Mouse (Mus musculus) MEL (cell line): ENCODE measurements at regions not wholly inside any gene's neighbourhood (a gene's known extent, or its start where the extent isn't known, plus 50 kb on each side); places are given as distances from the start of the nearest gene placed in this dataset.

Experiments
- BHLHE40 ChIP-seq: IDR thresholded peaks from 2 replicates; pipeline ENCODE4 v1.6.1; 2012; ENCODE audit warnings: low read depth, mild to moderate bottlenecking, inconsistent platforms, low read length, improper control_type of control experiment, borderline replicate concordance
- CTCF ChIP-seq, 3 experiments: IDR thresholded peaks in 2 of 3; conservative IDR thresholded peaks in 1 of 3; 2 replicates each; pipeline ENCODE4 v1.5.1; 2011 to 2012; ENCODE audit warnings: low read length in 3 of 3, low read depth in 2 of 3, mild to moderate bottlenecking in 2 of 3, improper control_type of control experiment in 1 of 3, inconsistent platforms in 1 of 3, mixed read lengths in 1 of 3, moderate library complexity in 1 of 3; ENCODE audit not compliant: control insufficient read depth in 1 of 3, insufficient read depth in 1 of 3, poor library complexity in 1 of 3, severe bottlenecking in 1 of 3
- E2F4 ChIP-seq: IDR thresholded peaks from 2 replicates; pipeline ENCODE4 v1.6.1; 2011; ENCODE audit warnings: low read depth, low read length, improper control_type of control experiment, borderline replicate concordance
- EP300 ChIP-seq, 2 experiments: IDR thresholded peaks; 2 replicates each; pipeline ENCODE4 v1.6.1; 2011; ENCODE audit warnings: improper control_type of control experiment in 2 of 2, low read length in 2 of 2, low read depth in 1 of 2, mild to moderate bottlenecking in 1 of 2
- GATA1 ChIP-seq: IDR thresholded peaks from 2 replicates; pipeline ENCODE4 v1.6.1; 2011; ENCODE audit warnings: low read depth, low read length, improper control_type of control experiment
- JUND ChIP-seq: IDR thresholded peaks from 2 replicates; pipeline ENCODE4 v1.6.1; 2011; ENCODE audit warnings: low read depth, mild to moderate bottlenecking, improper control_type of control experiment, low read length
- MAZ ChIP-seq: IDR thresholded peaks from 2 replicates; pipeline ENCODE4 v1.6.1; 2012; ENCODE audit warnings: low read depth, mild to moderate bottlenecking, inconsistent platforms, low read length, improper control_type of control experiment
- RCOR1 ChIP-seq: IDR thresholded peaks from 2 replicates; pipeline ENCODE4 v1.6.1; 2012; ENCODE audit warnings: low read depth, mild to moderate bottlenecking, inconsistent platforms, low read length, improper control_type of control experiment
- USF2 ChIP-seq, 2 experiments: IDR thresholded peaks; 2 replicates each; pipeline ENCODE4 v1.6.1; 2011 to 2012; ENCODE audit warnings: improper control_type of control experiment in 2 of 2, low read length in 2 of 2, borderline replicate concordance in 1 of 2, inconsistent platforms in 1 of 2, low read depth in 1 of 2, mild to moderate bottlenecking in 1 of 2; ENCODE audit not compliant: insufficient read depth in 1 of 2

DNA sequence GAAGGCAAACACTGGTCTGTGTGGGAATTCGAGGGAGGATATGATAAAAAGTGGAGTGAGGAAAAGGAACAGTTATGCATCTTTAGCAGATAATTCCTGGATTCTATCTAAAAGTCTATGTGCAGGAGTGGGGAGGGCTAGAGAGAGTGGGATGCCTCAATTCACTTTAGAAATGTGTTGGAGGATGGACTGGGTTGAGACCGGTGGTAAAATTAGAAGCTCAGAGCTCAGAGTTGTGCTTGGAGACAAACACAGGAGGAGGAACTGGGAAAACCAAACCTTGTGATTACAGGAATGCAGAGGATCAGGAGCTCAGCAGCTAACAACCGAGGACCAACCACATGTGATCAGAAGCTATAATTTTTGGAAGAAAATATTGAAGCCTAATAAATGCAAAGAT is 290.5 kb upstream of the Ppfia2 start:
- no peak for TF ChIP-seq E2F4
- TF ChIP-seq CTCF (IDR thresholded peaks at IDR 0.05 in 2 of 3, conservative IDR thresholded peaks at IDR 0.05 in 1 of 3; ENCODE audit: control insufficient read depth in 1 of 3, insufficient read depth in 1 of 3, low read depth in 2 of 3, low read length in 3 of 3, poor library complexity in 1 of 3, severe bottlenecking in 1 of 3), result no peak
- no peak for TF ChIP-seq USF2 (IDR thresholded peaks at IDR 0.05; ENCODE audit: borderline replicate concordance in 1 of 2, insufficient read depth in 1 of 2, low read depth in 1 of 2, low read length in 2 of 2)
- no peak for TF ChIP-seq RCOR1
- no peak for TF ChIP-seq GATA1
- TF ChIP-seq EP300 (IDR thresholded peaks at IDR 0.05; ENCODE audit: low read depth in 1 of 2, low read length in 2 of 2), result no peak
- TF ChIP-seq BHLHE40, result no peak
- no peak for TF ChIP-seq MAZ
- no peak for TF ChIP-seq JUND
